Mouse (Mus musculus) ES-Bruce4 (cell line): Measurements from ENCODE around the gene 1110004F10Rik.

Source experiments
- CTCF ChIP-seq: IDR thresholded peaks from one replicate; pipeline ENCODE4 v1.8.1; 2011; ENCODE audit warnings: low read depth, low read length
- EP300 ChIP-seq: IDR thresholded peaks from 2 replicates; pipeline ENCODE4 v1.6.1; 2011; ENCODE audit warnings: low read depth, low read length; ENCODE audit not compliant: insufficient read depth
- POLR2A ChIP-seq: IDR thresholded peaks from one replicate; pipeline ENCODE4 v1.8.1; 2011; ENCODE audit warnings: low read length; ENCODE audit not compliant: insufficient read depth

DNA sequence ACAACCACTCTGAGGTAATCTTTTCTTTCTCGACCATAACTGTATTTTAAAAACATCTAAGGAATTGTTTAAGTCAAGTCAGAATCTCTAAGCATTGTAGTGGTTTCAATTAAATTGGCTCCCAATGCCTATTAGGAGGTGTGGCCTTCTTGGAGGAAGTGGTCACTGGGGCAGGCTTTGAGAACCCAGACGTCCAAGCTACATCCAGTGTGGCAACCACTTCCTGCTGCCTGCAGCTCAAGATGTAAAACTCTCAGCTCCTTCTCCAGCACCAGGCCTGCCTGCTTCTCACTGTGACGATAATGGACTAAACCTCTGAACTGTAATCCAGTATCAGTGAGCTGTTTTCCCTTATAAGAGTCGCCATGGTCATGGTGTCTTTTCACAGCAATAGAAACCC is 110.4 kb downstream of the 1110004F10Rik start:
- TF ChIP-seq POLR2A = no peak
- no peak for TF ChIP-seq CTCF
- TF ChIP-seq EP300 = no peak
